Mouse (Mus musculus) ES-Bruce4 (cell line): ENCODE data around the gene Irf2bpl. TPM values are rescaled to one million over a fixed set of nuclear protein-coding genes. Genes with fewer than 3 reads are reported as not detected.

Source experiments
- H3K27ac ChIP-seq: 2 replicates; pipeline ENCODE4 v1.5.1; 2012; ENCODE audit warnings: low read length, inconsistent platforms; ENCODE audit not compliant: insufficient read depth
- H3K27me3 ChIP-seq: 2 replicates; pipeline ENCODE4 v1.6.1; 2012; ENCODE audit warnings: mild to moderate bottlenecking, low read length, inconsistent platforms; ENCODE audit not compliant: control insufficient read depth, poor library complexity, insufficient read depth, severe bottlenecking
- H3K36me3 ChIP-seq: 2 replicates; pipeline ENCODE4 v1.6.1; 2012; ENCODE audit warnings: inconsistent platforms, mild to moderate bottlenecking, low read length, moderate library complexity; ENCODE audit not compliant: control insufficient read depth, poor library complexity, insufficient read depth, severe bottlenecking
- H3K4me1 ChIP-seq: one replicate; pipeline ENCODE4 v1.8.1; 2011; ENCODE audit warnings: low read length; ENCODE audit not compliant: control insufficient read depth, insufficient read depth
- H3K4me3 ChIP-seq: 2 replicates; pipeline ENCODE4 v1.5.1; 2011; ENCODE audit warnings: low read depth, mild to moderate bottlenecking, low read length
- H3K9ac ChIP-seq: 2 replicates; pipeline ENCODE4 v1.6.1; 2012; ENCODE audit warnings: low read depth, mild to moderate bottlenecking, inconsistent platforms; ENCODE audit not compliant: poor library complexity, severe bottlenecking
- H3K9me3 ChIP-seq: replicated peaks from 2 replicates; pipeline ENCODE4 v1.6.1; 2012; ENCODE audit warnings: mild to moderate bottlenecking, low read length, inconsistent platforms; ENCODE audit not compliant: control insufficient read depth, poor library complexity, insufficient read depth, severe bottlenecking
- CTCF ChIP-seq: IDR thresholded peaks from one replicate; pipeline ENCODE4 v1.8.1; 2011; ENCODE audit warnings: low read depth, low read length
- EP300 ChIP-seq: IDR thresholded peaks from 2 replicates; pipeline ENCODE4 v1.6.1; 2011; ENCODE audit warnings: low read depth, low read length; ENCODE audit not compliant: insufficient read depth
- POLR2A ChIP-seq: IDR thresholded peaks from one replicate; pipeline ENCODE4 v1.8.1; 2011; ENCODE audit warnings: low read length; ENCODE audit not compliant: insufficient read depth
- polyA plus RNA-seq: library from polyadenylated mRNA; stranded (reverse); fragments of >200 nt; gene quantifications from 2 replicates; pipeline ENCODE4 v1.2.4, GENCODE M21; 2011; ENCODE audit warnings: low read depth; ENCODE audit not compliant: missing spikeins, insufficient read depth, insufficient read length

Irf2bpl gene
- polyA plus RNA-seq, 1 experiment, result 37.9 TPM

DNA sequence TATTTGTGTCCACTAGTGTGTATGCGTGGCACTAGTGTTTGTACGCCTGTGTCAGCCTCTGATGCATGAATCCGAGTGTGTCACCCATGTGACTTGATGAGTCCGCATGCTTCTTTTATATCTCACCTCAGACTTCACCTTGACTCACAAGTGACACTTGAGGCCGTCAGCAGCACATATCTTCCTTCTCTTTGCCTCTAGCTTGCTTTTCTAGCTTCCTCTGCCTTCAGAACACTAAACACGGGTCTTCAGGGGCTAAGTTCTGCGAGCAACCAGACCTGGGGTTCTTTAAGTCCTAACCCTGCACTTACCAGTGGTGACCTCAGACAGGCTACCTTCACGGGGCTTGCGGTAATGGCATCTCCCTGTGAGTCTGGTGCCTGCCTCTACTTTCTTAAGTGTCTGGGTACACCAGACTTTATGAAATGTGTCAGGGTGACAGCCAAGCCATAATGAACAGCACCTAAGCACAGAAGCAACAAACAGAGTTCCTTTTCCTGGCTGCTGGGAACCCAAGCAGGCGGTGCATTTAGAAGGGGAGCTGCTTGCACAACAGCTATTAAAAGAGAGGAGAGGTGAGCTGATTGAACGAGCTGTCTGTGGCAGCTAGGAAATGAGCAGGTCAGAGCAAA is 51.9 kb downstream of the Irf2bpl start:
- Histone ChIP-seq H3K36me3 (no peaks in the 10 kb centered on the region), H3K27me3 (no peaks in the 10 kb centered on the region), H3K4me1 (peaks cover 5% of the 10 kb centered on the region), H3K9me3 (no peaks in the 10 kb centered on the region), H3K27ac (peak overlapping the region; percentile 48), H3K4me3 (peak overlapping the region; percentile 26; the same call in 1 of the 2 replicates), H3K9ac (0 out of 2 replicates have a peak overlapping the region, but pooled peaks have one; percentile 7)
- TF ChIP-seq EP300, result no peak
- TF ChIP-seq POLR2A, result no peak
- TF ChIP-seq CTCF, result no peak

GRCm38 (mm10) chr12:86831591-86832550 is 52.7 kb downstream of the Irf2bpl start:
- no peaks in the 10 kb centered on the region for H3K36me3 ChIP-seq
- H3K9ac ChIP-seq, result peak overlapping the region; percentile 47
- TF ChIP-seq CTCF (no peak), POLR2A (no peak), EP300 (peak; percentile 21; the same call in 1 of the 2 replicates)
- H3K9me3 ChIP-seq, result no peaks in the 10 kb centered on the region
- no peaks in the 10 kb centered on the region for H3K27me3 ChIP-seq
- H3K4me3 ChIP-seq, result peak overlapping the region; percentile 26
- H3K4me1 ChIP-seq, result peaks cover 5% of the 10 kb centered on the region
- H3K27ac ChIP-seq, result peak overlapping the region; percentile 48

Other genes starting within 250 kb of the Irf2bpl start
- 5.2 and 6.0 TPM in 2 replicates for gene Vash1, start 206.1 kb downstream of the Irf2bpl start, polyA plus RNA-seq
- 12.0 and 14.4 TPM in 2 replicates for gene Angel1, start 158.3 kb downstream of the Irf2bpl start, polyA plus RNA-seq
- not detected in 2 replicates for gene Lrrc74a, start 150.4 kb downstream of the Irf2bpl start, polyA plus RNA-seq
- 21.2 and 23.5 TPM in 2 replicates for gene Cipc, start 62.2 kb upstream of the Irf2bpl start, polyA plus RNA-seq
- not detected in 2 replicates for gene Zdhhc22, start 105.6 kb upstream of the Irf2bpl start, polyA plus RNA-seq
- 0.99 and 1.1 TPM in 2 replicates for gene Tmem63c, start 136.5 kb upstream of the Irf2bpl start, polyA plus RNA-seq
- 0.37 and 0.41 TPM in 2 replicates for gene Ngb, start 217.7 kb upstream of the Irf2bpl start, polyA plus RNA-seq